Mouse (Mus musculus) right cerebral cortex, adult 18-20 months (tissue): Measurements from ENCODE around the gene Tmem181a.
"Not testable (repeated sequence)": the region's sequence is repeated elsewhere in the genome, so short reads cannot be mapped to it uniquely, and the experiment has no call there.

Experiments used
- DNase-seq: peaks from one replicate; pipeline ENCODE4 v3.0.0; 2022; ENCODE audit warnings: mixed read lengths

Gene Tmem181a

DNA sequence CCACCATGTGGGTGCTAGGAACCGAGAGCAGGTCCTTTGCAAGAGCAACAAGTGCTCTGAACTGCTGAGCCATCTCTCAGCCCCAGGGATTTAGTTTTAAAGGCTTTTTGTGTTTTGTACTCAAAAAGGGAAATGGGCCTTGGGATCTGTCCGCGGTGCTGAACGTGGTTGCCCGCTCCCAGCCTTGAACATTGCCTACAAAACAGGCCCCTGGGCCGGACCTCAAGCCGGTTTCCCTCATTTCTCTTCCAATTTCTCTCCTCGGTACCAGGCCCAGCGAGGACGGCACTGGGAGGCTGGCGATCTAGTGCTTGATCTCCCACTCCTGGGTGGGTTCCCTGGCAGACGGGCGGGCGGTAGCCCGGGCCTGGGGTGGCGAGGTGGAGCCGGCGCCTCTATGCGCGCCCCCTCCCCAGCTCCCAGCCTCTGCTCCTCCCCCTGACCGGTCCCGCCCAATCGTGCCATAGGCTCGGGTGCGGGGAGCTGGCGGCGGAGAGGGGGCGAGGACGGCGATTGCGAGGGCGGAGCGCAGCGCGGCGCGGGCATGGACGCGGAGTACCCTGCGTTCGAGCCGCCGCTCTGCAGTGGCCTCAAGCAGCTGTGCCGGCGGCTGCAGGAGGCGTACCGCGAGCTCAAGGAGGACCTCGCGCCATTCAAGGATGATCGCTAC, at the start of gene Tmem181a:
Gene Tmem181a (plus strand): TSS at position 461 of the 670 bp plus-strand sequence.
- not testable (repeated sequence) for DNase-seq

DNA sequence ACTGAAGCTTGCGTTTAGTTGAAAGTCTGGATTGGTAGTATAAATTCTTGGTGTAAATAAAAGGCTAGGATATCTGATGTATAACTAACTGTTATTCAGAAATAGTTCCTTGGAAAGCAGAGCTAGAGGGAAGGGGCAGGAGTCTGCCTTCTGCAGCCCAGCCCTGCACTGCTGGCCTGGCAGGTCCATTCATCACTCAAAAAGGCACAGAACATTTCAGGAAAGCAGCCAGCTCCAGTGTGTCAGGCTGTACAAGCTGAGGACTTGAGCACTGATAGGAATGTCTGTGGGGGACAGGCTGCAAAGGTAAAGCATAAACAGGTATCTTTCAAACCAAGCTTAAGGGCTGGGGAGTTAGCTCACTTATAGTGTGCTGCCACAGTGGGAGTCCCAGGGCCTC, 44.9 kb upstream of the Tmem181a start:
- no peak for DNase-seq

DNA sequence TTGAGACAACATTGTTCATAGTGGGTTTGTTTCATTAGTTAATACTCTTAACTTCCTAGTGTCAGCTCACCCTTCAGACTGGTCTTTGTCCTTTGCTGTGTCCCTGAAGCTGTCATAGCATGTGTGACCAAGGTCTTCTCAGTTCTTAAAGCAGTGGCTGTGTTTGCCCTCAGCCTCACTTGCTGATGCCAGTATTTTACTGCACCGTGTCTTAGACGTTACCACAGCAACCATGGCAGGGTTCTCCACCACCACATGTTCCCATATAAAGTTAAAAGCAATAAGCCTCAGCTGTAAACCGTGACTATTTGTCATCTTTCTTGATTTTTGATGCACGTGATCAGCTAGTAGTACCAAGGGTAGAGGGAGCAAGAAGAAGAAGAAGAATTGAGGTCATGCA, 41.0 kb upstream of the Tmem181a start:
- no peak for DNase-seq

DNA sequence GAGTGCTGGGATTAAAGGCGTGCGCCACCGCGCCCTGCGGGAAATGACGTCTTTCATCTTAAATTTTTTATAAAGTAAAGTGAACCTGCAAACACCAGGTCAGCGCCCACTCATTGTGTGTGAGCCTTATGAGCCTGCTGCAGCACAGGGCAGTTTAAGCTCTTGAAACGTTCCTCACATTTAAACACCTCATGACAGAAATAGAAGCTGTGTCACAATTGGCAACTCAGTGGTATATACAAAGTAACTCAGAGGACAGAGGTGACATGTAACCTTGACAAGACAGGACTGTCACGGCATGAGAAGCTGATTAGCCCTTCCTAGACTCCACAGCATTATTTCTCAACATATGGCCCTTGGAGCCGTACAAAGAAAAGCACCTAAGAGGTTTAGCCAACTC, 40.1 kb upstream of the Tmem181a start:
- no peak for DNase-seq

DNA sequence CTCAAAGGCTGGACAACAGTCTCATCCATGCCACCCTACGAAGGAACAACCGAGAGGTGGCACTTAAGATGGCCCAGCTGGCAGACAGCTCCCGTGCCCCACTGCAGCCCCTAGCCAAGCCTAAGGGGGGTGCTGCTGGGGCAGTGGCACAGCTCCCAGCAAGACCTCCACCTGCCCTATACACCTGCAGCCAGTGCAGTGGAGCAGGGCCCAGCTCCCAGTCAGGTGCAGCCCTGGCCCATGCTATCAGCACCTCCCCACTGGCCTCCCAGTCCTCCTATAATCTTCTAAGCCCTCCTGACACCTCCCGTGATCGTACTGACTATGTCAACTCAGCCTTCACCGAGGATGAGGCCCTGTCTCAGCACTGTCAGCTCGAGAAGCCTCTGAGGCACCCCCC, 24.0 kb upstream of the Tmem181a start:
- not testable (repeated sequence) for DNase-seq

DNA sequence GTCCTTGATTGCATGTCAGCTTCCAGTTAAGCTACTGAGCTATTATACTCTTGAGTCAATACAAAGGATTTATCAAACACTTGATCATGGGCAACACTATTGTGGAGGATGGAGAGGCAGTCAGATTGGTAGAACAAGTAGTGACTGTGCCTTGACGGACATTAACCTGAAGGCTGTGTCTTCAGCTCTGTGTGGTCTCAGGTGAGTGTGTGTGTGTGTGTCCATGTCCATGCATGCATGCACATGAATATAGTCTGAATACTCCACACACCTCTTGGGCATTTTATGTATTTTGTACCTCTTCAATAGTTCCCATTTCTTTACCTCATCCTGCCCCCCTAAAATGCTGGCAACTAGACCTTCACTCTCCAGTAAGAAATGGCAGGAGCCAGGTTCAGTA, 5.4 kb upstream of the Tmem181a start:
- not testable (repeated sequence) for DNase-seq

DNA sequence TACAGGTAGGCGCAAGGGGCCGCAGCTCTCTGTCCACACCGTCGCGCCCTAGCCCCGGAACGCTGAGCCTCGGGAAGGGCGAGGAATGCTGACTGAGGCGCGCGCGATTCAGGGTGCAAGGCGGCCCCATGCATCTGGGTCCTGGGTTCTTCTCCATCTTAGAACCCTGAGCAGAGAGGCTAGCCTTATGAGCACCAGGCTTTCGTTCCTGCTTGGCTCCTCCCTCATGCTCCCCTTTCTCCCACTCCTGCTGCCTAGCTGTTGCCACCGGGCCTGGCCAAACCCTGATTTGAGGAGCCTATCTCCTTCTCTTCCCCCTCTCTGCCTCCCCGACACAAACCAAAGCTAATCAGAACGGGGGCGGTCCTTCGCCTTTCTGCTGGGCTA, 403 bp downstream of the Tmem181a start:
- peak; percentile 79 for DNase-seq

DNA sequence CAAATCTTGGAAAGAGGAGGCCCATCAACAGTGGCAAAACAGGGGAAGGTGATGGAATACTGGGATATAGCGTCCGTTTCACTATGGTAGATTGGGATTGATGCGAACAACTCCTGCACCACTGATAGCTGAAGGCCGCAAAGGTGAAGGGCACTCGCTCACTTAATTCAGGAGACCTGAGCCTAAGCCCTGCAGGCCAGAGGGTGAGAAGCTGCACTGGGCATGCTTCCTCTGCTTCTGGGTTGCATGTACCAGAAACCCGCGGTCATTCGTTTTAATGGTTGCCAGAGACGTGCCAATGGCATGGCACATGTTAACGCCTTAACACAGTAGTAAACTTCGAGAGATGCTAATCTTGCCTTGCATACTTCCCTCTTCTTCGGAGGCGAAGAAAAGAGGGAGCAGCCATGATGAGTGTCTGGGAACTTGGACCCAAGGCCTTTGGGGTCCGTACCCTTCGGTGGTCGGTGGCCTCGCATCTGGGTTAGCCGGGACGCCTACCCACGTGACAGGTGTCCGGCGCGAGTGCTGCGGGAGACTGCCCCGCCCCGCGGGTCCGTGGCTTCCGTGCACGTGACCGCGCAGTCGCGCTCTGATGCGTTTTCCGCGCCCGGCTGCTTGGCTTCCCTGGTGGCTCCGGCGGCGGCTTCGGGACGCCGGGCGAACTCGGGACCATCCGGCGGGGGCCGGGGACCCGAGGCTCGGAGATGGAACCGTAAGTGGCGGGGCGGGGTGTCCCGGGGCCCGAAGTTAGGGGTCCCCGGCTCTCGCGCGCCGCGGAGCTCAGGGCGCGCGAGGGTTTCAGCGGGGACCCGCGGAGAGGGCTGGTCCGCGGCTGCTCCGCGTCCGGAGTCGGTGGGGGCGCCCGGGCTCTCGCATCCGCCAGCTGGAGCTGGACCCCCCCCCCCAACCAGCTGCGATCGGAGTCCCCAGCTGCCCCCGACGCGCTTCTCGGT, 13.5 kb downstream of the Tmem181a start:
- not testable (repeated sequence) for DNase-seq

DNA sequence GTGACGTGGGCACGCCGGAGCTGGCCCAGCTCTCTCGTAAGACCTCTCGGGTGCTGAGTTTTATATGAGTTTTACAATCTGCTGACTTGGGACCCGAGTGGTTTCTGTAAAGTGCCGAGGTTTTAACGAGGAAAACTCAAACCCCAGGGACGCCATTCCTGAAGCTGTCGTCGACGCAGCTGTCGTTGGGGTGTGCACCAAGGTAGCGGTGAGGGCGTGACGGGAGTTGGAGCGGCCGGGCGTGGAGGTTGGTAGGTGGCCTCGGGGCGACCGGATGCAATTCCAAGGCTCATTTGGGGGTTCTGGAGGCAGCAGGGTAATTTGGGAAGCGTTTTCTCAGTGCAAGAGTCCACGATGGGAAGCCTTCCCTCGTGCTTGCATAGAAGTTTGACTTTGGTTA, 14.2 kb downstream of the Tmem181a start:
- not testable (repeated sequence) for DNase-seq

DNA sequence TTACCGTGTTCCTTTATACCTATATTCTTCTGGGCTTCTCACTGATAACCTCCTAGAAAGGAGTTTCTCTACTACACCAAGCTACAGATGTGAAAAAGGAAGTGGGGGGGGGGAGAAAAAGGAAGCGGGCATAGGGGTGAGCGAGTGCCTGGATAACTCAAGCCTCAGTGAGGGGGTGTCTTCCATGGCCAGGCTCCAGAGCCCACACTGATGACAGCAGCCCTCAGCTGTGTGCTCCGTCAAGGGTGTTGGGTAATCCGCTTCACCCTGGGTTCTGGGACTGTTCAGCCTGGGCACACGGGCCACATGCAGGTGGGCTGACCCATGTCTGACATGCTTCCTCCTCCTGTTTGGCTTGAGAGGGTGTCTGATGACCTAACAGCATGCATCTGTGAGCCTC, 15.3 kb downstream of the Tmem181a start:
- not testable (repeated sequence) for DNase-seq

DNA sequence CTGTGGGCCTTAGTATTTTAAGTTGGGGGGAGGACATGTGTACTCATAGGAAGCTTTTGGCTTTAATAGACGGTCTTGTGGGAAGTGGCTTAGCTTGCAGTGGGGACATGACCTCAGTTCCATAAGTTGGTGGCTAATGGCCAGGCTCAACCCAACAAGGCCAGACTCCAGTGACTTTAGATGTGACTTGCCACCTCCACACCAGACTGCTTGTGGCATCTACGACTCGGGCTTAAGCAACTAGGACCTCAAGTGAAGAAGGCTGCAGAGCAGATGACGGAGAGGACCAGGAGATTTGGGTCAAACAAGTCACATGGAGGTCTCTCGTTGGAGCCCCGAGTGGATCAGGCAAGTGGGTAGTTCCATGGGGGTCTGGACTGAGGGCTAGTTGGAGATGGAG, 18.0 kb downstream of the Tmem181a start:
- not testable (repeated sequence) for DNase-seq

DNA sequence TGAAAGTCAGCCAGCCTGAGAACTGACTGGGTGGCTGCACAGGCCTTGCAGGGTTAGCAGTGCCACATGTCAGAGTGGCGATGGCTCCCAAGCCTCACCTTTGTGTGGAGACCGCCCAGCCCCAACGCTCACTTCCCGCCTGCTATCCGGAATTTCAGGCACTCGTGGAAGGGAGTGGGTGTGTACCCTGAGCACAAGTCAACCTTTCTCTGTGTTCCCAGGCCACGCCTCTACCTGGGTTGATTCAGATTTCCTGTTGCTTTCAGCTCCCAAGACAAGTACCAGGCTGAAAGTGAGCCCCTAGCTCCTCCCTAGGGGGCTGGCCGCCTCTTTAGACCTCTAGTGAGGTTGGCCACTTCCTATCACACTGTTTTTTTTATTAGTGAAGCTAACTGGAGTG, 22.5 kb downstream of the Tmem181a start:
- DNase-seq, result not testable (repeated sequence)

DNA sequence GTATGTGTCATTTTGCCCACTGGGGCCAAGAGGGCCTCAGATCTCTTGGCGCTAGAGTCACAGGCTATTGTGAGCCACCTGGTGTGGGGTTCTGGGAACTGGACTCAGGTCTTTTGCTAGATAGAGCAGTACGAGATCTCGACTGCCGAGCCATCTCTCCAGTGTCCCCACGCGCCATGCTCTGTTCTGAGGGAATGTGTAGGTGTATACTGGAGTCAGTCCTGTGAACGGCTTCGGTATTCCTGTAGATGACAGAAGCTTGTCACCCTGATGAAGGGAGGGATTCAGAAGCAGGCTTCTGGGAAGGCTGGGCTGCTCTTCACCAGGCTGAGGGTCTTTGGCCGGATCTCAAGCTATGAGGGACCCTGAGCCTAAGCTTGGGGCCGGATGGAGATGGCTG, 23.1 kb downstream of the Tmem181a start:
- DNase-seq, result not testable (repeated sequence)

DNA sequence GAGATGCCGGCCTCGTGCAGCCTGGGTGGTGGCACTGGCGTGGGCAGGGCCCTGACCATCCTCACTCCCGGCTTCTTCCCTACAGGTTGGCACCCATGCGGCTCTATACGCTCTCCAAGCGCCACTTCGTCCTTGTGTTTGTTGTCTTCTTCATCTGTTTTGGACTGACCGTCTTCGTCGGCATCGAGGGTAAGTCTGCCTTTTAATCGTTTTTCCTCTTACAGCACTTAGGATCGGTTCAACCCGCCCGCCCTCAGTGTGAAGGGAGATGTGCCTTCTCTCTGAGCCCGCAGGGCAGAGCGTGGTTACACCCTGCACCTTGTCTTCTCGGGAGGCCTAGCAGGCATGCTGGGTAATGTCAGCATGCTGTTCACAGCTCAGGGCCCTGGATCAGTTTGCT, 23.9 kb downstream of the Tmem181a start:
- not testable (repeated sequence) for DNase-seq

DNA sequence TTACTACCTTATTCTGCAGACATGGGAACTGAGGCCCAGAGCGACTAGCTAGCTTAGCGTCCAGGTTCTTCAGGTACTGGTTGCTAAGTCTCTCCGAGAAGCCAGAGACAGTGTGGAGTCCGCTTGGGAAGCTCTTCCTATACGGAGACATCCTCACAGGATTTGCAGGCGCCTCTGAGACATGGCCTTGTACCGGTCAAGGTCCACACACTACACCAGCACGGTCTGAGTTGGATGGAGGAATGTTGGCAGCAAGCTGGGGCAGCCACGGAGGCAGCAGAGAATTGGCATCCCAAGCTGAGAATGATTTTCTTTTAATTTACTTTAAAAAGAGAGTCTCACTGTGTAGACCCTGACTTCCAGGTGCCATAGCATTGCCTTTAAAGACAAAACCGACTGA, 26.5 kb downstream of the Tmem181a start:
- DNase-seq, result not testable (repeated sequence)

DNA sequence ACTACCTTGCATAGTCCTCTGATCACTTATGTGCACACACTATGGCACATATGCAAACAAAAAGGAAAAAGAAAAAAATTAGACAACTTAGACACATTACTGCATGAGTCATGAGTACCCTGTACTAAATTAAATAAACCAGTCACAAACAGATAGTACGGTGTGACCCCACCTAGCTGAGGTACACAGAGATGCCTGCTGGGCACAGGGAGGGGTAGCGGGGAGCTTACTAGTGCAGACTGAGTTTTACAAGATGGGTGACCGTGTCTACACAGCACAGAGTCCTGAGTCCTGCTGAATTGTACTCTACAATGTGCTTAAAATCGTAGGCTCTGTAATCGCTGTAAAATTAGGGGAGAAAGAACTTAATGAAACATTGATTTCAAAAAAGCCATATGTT, 29.5 kb downstream of the Tmem181a start:
- DNase-seq, result not testable (repeated sequence)

DNA sequence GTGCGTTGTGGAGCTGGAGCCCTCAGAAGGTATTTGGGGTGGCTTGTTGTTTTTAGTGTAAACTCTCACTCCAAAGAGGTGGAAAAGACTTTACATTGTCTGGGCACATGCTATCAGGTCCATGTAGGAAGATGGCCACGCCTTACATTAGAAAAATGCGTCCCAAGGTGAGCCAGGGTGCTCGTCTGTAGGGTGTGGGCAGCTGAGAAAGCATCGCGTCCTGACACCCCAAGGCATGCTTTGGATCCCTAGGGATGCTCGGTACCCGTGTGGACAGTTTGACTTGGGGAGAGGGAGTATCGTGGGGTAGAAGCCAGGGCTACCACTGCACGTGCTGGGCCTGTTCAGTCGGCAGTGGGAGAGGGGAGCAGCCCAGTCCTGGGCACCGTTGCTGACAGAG, 32.4 kb downstream of the Tmem181a start:
- not testable (repeated sequence) for DNase-seq

DNA sequence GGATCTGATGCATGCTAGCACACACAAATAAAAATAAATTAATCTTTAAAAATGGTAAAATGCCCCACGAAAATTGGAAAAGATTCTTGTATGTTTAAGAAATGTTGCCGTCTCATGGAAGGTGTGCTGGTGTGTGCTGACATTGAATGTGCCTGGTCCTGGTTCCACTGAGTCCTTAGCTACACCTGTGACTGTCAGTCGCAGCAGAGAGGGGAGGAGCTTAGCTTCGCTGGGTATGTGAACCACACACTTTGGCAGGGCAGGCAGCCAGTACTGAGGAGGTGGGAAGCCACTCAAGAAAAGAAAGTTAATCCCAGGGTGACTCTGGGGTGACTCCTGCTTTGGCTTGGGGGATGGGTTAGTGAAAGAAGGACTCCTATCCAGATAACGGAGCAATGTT, 37.2 kb downstream of the Tmem181a start:
- not testable (repeated sequence) for DNase-seq

DNA sequence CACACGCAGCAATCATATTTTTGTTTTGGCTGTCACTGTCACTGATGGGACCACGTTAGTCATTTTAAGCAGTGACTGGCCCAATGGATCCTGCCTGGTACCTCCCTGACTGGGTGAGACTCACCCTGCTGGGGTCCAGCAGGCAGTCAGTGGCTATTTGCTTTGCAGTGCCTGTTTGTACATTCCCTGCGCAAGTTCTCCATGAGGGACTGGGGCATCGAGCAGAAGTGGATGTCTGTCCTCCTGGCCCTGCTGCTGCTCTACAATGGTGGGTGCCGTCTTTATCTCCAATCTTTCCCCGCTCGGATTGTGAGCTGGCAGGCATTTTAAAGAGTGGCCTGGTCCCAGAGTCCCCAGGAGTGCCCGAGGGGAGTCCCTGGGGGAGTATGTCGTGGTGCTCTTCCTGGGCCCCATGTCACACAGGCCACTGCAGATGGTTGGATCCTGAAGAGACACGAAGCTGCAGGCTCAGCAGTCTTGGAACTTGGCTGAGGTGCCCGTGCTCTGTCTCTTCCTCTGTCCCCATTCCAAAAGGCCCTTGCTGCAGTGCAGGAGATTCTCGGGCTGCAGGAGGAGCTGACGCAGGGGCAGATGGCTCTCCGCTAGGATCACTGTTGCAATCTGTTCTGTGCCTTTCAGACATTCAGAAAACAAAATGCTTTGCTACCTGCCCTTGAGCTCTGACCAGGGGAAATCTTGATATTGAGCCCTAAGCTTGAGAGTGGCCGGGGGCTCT, 40.6 kb downstream of the Tmem181a start:
- not testable (repeated sequence) for DNase-seq

DNA sequence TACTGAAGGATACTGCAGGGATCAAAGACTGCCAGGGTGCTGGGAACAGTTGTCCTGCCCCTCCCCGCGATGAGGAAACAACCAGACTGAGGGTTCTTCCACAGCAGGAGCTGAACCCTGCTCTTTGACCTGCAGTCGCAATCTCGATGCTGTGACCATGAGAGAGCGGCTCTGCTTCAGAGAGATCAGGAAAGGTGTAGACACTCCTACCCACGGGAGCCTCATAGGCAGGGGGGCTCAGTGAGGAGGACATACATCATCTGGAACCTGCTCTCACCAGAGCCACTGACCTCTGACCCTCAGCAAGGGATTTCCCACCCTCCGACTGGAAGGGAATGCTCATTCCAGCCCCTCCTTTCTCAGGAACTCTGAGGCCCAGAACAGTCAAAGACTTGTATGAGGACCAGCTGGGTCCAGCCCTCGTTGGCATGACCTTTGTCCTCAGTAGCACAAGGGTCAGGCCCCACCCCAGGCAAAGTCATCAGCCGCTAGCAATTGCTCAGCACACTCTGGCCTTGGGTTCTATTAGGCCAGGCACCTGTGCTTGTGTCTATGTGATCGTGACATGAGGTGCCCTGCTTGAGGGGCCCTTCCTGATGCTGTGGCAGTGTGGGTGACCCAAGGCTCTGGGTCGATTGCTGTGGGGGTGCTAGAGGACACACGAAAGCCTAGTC, 43.7 kb downstream of the Tmem181a start:
- DNase-seq, result not testable (repeated sequence)

DNA sequence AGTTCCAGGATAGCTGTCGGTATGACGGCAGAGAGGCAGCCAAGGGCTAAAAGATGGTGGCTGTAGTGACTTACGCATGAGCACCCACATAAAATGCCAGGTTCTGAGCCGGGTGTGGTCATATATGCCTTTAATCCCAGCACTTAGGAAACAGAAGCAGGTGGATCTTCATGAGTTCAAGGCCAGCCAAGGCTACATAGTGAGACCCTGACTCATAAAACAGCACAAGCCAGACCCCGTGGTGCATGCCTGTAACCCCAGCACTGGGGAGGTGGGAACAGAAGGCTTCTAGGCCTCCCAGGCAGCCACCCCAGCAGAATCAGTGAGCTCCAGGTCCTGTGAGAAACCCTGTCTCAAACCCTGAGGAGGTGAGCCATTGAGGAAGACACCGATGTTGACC, 48.2 kb downstream of the Tmem181a start:
- DNase-seq, result not testable (repeated sequence)

DNA sequence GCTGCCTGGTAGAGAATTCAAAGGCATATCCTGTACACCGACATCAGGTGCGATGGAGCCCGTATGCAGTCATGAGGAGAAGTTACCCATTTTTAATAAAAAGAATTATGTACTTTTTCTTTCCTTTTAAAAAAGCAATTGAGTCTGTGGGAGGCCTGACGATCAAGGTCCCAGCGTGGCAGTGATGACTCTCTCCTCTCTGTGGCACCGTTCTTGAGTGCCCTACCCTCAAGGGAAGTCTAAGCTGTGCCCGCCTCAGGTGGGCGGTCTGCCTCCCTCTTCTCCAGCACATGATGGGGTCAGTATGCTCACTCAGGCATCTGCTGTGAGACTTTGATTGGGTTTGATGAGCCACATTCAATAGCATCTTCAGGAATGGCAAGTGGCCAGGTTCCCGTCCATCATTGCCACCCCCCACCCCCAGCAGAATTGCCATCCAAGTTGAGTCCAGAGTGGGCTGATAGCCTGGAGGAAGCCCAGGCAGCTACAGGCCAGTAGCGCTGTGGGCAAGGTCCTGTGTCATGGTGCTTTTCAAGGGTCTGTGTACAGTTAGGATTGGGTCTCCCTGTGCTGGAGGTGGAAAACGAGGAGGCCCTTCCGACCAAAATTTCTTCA, 49.1 kb downstream of the Tmem181a start:
- not testable (repeated sequence) for DNase-seq
